Mouse (Mus musculus): ENCODE data around the gene Mypn. TPM values are rescaled to one million over a fixed set of nuclear protein-coding genes. Genes with fewer than 3 reads are reported as not detected.
A peak's percentile ranks its signal among the peaks of the same experiment; 100 is the strongest.

Mypn gene
- polyA plus RNA-seq, 1 experiment = 2.5 TPM

GRCm38 (mm10) chr10:63113027-63113604 is 90.6 kb downstream of the Mypn start:
- H3K27ac ChIP-seq (ENCODE audit: insufficient read depth, low read length) = no peak overlapping the region
- H3K4me1 ChIP-seq (ENCODE audit: control insufficient read depth, insufficient read depth, low read length) = no peaks in the 10 kb centered on the region
- no peak; the same call in 1 of the 2 replicates for TF ChIP-seq CTCF (IDR thresholded peaks at IDR 0.05; ENCODE audit: extremely low read depth, insufficient read depth, low read length)
- TF ChIP-seq POLR2A (IDR thresholded peaks at IDR 0.05; ENCODE audit: extremely low read depth, insufficient read depth, low read length) = no peak
- H3K4me3 ChIP-seq (ENCODE audit: insufficient read depth, low read length) = no peak overlapping the region

GRCm38 (mm10) chr10:63100657-63101056 is 103.1 kb downstream of the Mypn start:
- Histone ChIP-seq H3K4me3 (ENCODE audit: insufficient read depth, low read length) (peak overlapping the region; percentile 56), H3K27ac (ENCODE audit: insufficient read depth, low read length) (peak overlapping the region; percentile 38), H3K4me1 (ENCODE audit: control insufficient read depth, insufficient read depth, low read length) (no peaks in the 10 kb centered on the region)
- TF ChIP-seq POLR2A (IDR thresholded peaks at IDR 0.05; ENCODE audit: extremely low read depth, insufficient read depth, low read length) (no peak), CTCF (IDR thresholded peaks at IDR 0.05; ENCODE audit: extremely low read depth, insufficient read depth, low read length) (no peak)

GRCm38 (mm10) chr10:63099941-63100562 is 103.7 kb downstream of the Mypn start:
- H3K4me1 ChIP-seq (ENCODE audit: control insufficient read depth, insufficient read depth, low read length) = no peaks in the 10 kb centered on the region
- peak overlapping the region; percentile 56 for H3K4me3 ChIP-seq (ENCODE audit: insufficient read depth, low read length)
- no peak for TF ChIP-seq CTCF (IDR thresholded peaks at IDR 0.05; ENCODE audit: extremely low read depth, insufficient read depth, low read length)
- TF ChIP-seq POLR2A (IDR thresholded peaks at IDR 0.05; ENCODE audit: extremely low read depth, insufficient read depth, low read length) = peak; percentile 72; the same call in 1 of the 2 replicates
- peak overlapping the region; percentile 38 for H3K27ac ChIP-seq (ENCODE audit: insufficient read depth, low read length)

DNA sequence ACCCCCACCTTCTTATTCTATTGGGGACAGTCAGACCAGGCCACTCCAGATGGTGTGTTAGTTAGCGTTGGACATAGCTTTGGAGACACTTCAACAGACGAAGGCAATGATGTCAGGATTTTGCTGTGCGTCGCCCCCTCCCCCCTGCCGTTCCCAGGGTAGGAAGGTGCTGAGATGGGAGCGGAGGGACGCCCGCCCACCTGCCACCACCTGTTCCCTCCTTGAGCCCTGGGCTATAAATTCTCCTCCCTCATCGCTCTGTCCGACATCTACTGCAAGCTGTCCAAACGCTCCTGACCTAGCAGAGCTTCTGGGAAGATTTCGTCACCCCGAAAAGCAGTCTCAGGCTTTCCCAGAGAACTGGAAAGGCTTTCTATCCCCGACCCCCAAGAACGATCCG is 104.2 kb downstream of the Mypn start, which contains the start of gene Atoh7:
Gene Atoh7, plus strand, starts transcription at position 131 of the 400 bp plus-strand sequence.
- Histone ChIP-seq H3K27ac (ENCODE audit: insufficient read depth, low read length) (peak within 1 kb of the TSS; percentile 38), H3K4me1 (ENCODE audit: control insufficient read depth, insufficient read depth, low read length) (no peaks in the 10 kb centered on the region), H3K4me3 (ENCODE audit: insufficient read depth, low read length) (peak within 1 kb of the TSS; percentile 56)
- TF ChIP-seq POLR2A (IDR thresholded peaks at IDR 0.05; ENCODE audit: extremely low read depth, insufficient read depth, low read length) = no peak
- TF ChIP-seq CTCF (IDR thresholded peaks at IDR 0.05; ENCODE audit: extremely low read depth, insufficient read depth, low read length) = no peak

DNA sequence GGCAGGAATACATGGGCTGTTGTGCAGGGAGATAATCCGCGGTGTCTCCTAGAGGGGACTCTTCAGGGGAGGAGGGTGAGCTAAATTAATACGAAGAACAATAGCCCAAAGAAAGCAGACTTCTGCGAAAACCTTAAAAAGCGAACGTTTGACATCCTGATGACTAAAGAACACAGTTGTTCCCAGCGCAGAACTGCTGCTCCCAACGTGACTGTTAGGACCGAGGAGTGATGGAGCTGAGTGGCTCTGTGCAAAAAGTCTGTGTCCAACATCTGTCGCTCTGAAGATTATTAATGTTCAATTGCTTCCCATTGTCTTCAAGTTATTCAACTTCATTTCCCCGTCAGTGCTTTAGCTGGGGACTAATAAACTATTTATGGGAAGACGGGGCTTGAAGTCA is 105.6 kb downstream of the Mypn start:
- no peaks in the 10 kb centered on the region for H3K4me1 ChIP-seq (ENCODE audit: control insufficient read depth, insufficient read depth, low read length)
- no peak overlapping the region for H3K27ac ChIP-seq (ENCODE audit: insufficient read depth, low read length)
- no peak for TF ChIP-seq POLR2A (IDR thresholded peaks at IDR 0.05; ENCODE audit: extremely low read depth, insufficient read depth, low read length)
- TF ChIP-seq CTCF (IDR thresholded peaks at IDR 0.05; ENCODE audit: extremely low read depth, insufficient read depth, low read length) = no peak
- no peak overlapping the region for H3K4me3 ChIP-seq (ENCODE audit: insufficient read depth, low read length)

- Histone ChIP-seq H3K4me3 (ENCODE audit: insufficient read depth, low read length) (no peak overlapping the region), H3K27ac (ENCODE audit: insufficient read depth, low read length) (no peak overlapping the region), H3K4me1 (ENCODE audit: control insufficient read depth, insufficient read depth, low read length) (no peaks in the 10 kb centered on the region)
- TF ChIP-seq POLR2A (IDR thresholded peaks at IDR 0.05; ENCODE audit: extremely low read depth, insufficient read depth, low read length) (no peak), CTCF (IDR thresholded peaks at IDR 0.05; ENCODE audit: extremely low read depth, insufficient read depth, low read length) (no peak)
Observed at GRCm38 (mm10) chr10:63096757-63097156, 107.0 kb downstream of the Mypn start.

DNA sequence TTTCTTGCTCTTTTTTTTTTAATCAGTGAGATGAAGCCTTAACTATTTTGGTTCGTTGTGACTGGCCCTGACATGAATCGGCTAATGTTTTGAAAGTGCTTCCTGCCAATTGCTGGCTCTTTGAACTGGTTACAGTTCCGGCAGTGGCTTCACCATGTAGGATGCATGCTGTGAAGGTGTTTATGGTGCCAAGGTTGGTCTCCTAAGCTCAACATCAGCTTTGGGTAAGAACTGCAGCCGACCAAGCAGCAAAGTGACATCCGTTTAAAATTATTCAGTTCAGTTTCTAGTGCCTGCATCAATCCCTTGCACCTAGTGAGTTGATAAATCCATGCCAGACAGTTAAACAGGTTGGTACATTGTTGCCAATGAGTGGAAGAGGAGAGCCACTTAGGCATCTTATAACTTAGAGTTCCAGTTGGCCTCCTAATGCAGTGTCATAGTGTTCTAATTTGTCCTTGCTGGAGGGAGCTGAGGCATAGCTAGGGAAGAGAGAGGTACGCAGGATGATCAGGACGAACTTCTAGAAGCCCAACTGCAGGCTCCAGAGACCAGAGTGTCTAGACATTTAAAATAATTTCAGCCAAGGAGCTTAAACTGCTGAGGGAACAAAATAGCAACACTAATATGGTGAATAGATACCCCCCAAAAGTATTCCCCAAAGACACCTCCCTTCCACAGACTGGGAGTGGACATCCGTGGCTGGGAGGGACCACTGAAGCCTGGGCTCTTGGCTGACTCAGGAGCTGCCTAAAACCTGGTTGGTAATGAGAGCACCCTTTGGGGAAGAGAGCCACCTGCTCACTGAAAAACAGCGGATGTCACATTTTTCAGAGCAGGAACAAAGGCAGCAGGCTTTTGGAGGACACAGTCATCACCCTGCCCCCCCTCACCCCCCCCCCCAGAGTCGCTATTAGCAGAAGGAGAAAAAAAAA is 110.9 kb downstream of the Mypn start:
- no peak overlapping the region for H3K27ac ChIP-seq (ENCODE audit: insufficient read depth, low read length)
- TF ChIP-seq POLR2A (IDR thresholded peaks at IDR 0.05; ENCODE audit: extremely low read depth, insufficient read depth, low read length) (no peak), CTCF (IDR thresholded peaks at IDR 0.05; ENCODE audit: extremely low read depth, insufficient read depth, low read length) (no peak)

GRCm38 (mm10) chr10:63091915-63092314 is 111.8 kb downstream of the Mypn start:
- TF ChIP-seq CTCF (IDR thresholded peaks at IDR 0.05; ENCODE audit: extremely low read depth, insufficient read depth, low read length) (no peak), POLR2A (IDR thresholded peaks at IDR 0.05; ENCODE audit: extremely low read depth, insufficient read depth, low read length) (no peak)
- no peak overlapping the region for H3K4me3 ChIP-seq (ENCODE audit: insufficient read depth, low read length)

More for the DNA sequence above, 110.9 kb downstream of the Mypn start:
- H3K4me1 ChIP-seq (ENCODE audit: control insufficient read depth, insufficient read depth, low read length) = peaks cover 2% of the 10 kb centered on the region; the same call in 1 of the 2 replicates
- H3K4me3 ChIP-seq (ENCODE audit: insufficient read depth, low read length) = no peak overlapping the region

More at GRCm38 (mm10) chr10:63091915-63092314, 111.8 kb downstream of the Mypn start:
- H3K27ac ChIP-seq (ENCODE audit: insufficient read depth, low read length) = no peak overlapping the region
- H3K4me1 ChIP-seq (ENCODE audit: control insufficient read depth, insufficient read depth, low read length) = peaks cover 2% of the 10 kb centered on the region; the same call in 1 of the 2 replicates

All from cortical plate, adult 2 months (tissue).